Mouse (Mus musculus) midbrain, embryonic 14.5 days (tissue): ENCODE measurements at regions not wholly inside any gene's neighbourhood (a gene's known extent, or its start where the extent isn't known, plus 50 kb on each side); places are given as distances from the start of the nearest gene placed in this dataset.
"Not testable (repeated sequence)": the region's sequence is repeated elsewhere in the genome, so short reads cannot be mapped to it uniquely, and the experiment has no call there.

ENCODE experiments used
- ATAC-seq: fragments of 200-750 bp; cut with Nextera tagmentation; 2 replicates; pipeline ENCODE4 v1.8.0; 2017; ENCODE audit warnings: moderate number of reproducible peaks, moderate library complexity; ENCODE audit not compliant: low FRiP score, low TSS enrichment
- DNase-seq: peaks from one replicate; pipeline ENCODE4 v3.0.0-alpha.2; 2015
- H3K27ac ChIP-seq: fragments of 300-500 bp; sonication (generic); replicated peaks from 2 replicates; pipeline ENCODE4 v1.5.1; 2014; ENCODE audit warnings: mild to moderate bottlenecking, low read depth, low read length, moderate library complexity
- H3K27me3 ChIP-seq: fragments of 300-500 bp; sonication (generic); 2 replicates; pipeline ENCODE4 v1.6.1; 2014; ENCODE audit warnings: low read length, control low read depth, mixed read lengths; ENCODE audit not compliant: control insufficient read depth, insufficient read depth
- H3K36me3 ChIP-seq: fragments of 300-500 bp; sonication (generic); 2 replicates; pipeline ENCODE4 v1.6.1; 2014; ENCODE audit warnings: low read length, control low read depth; ENCODE audit not compliant: control insufficient read depth, insufficient read depth
- H3K4me1 ChIP-seq: fragments of 300-500 bp; sonication (generic); 2 replicates; pipeline ENCODE4 v1.6.1; 2014; ENCODE audit warnings: mild to moderate bottlenecking, antibody characterized with exemption, low read length, control low read depth; ENCODE audit not compliant: control insufficient read depth, insufficient read depth
- H3K4me2 ChIP-seq: fragments of 300-500 bp; sonication (generic); 2 replicates; pipeline ENCODE4 v1.6.1; 2014; ENCODE audit warnings: mild to moderate bottlenecking, low read length, moderate library complexity
- H3K4me3 ChIP-seq: fragments of 300-500 bp; sonication (generic); replicated peaks from 2 replicates; pipeline ENCODE4 v1.5.1; 2014; ENCODE audit warnings: low read depth, low read length
- H3K9ac ChIP-seq: fragments of 300-500 bp; sonication (generic); replicated peaks from 2 replicates; pipeline ENCODE4 v1.6.1; 2014; ENCODE audit warnings: mild to moderate bottlenecking, low read length, moderate library complexity
- H3K9me3 ChIP-seq: fragments of 300-500 bp; sonication (generic); 2 replicates; pipeline ENCODE4 v1.6.1; 2016; ENCODE audit warnings: low read length, control low read depth, mixed read lengths; ENCODE audit not compliant: control insufficient read depth
- WGBS: fragments of 180-500 bp; shearing (Covaris S2); extraction: QIAGEN DNeasy Blood & Tissue Kit; methylation state at CpG from one replicate; pipeline ENCODE4 v1.1.7; 2014; 5-methylcytosine and 5-hydroxymethylcytosine counted together

DNA sequence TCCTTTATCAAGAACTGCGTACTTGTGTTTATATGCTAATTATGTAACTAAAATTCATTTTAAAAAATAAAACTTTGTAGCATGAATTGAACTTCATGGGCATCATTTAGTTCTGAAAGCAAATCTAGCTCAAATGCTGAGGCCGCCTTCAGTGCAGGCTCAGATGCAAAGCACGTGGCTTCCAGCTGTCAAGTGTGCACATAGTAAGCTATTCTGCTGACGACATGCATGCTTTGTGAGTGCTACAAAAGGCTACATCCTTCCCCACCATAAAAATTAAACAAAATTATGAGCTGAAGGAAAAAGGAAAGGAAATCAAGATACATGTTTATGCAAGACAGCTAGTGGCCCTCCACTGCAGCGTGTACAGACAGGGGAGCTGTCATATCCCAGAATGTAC, 276.0 kb upstream of the Vstm2a start:
- no peaks in the 10 kb centered on the region for H3K9me3 ChIP-seq
- no peaks in the 10 kb centered on the region for H3K27me3 ChIP-seq
- H3K4me2 ChIP-seq: no peak overlapping the region
- no peaks in the 10 kb centered on the region for H3K4me1 ChIP-seq
- WGBS: 73% methylated on average over 5 of the region's 5 CpGs
- H3K27ac ChIP-seq: no peak overlapping the region
- no peak overlapping the region for H3K4me3 ChIP-seq
- DNase-seq: peak; percentile 4
- no peaks in the 10 kb centered on the region for H3K36me3 ChIP-seq
- H3K9ac ChIP-seq: no peak overlapping the region
- no peak for ATAC-seq

DNA sequence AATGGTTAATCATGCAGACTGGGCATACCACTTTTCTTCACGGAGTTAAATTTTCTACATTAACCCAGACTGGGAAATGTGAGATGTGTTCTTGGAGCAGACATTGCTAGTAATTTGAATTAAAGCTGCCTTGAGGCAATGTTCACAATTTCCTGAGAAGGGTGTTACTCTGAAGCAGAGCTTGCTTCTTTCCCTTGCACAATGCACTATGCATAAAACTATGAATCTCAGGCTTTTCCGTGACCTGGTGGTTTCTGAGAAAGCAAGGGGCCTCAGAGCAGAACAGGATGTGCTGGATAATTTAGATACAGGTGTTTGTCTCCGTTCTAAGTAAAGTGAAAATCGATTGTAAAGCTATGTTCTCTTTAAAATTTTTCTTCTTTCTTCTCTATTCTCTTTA, 273.0 kb upstream of the Vstm2a start:
- ATAC-seq: no peak
- H3K36me3 ChIP-seq: no peaks in the 10 kb centered on the region
- DNase-seq: peak; percentile 46

DNA sequence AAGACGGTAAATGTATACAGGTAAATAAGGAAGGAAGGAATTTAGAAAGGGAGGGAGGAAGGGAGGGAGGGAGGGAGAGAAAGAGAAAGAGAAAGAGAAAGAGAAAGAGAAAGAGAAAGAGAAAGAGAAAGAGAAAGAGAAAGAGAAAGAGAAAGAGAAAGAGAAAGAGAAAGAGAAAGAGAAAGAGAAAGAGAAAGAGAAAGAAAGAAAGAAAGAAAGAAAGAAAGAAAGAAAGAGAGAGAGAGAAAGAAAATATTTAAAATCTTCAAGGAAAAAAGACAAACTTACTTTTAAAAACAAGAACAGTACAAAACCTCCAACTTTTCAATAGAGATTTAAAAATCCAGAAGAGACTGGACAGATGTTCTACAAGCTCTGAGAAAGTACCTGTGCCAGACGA, 261.1 kb upstream of the Vstm2a start:
- H3K9ac ChIP-seq, H3K27ac ChIP-seq, H3K4me2 ChIP-seq, DNase-seq, H3K9me3 ChIP-seq, H3K36me3 ChIP-seq, H3K4me1 ChIP-seq, ATAC-seq, H3K4me3 ChIP-seq, H3K27me3 ChIP-seq: not testable (repeated sequence)
- 86% methylated on average over 2 of the region's 2 CpGs for WGBS

More for the DNA sequence above, 273.0 kb upstream of the Vstm2a start:
- Histone ChIP-seq H3K27me3 (no peaks in the 10 kb centered on the region), H3K27ac (no peak overlapping the region), H3K4me1 (no peaks in the 10 kb centered on the region), H3K4me3 (no peak overlapping the region), H3K9me3 (no peaks in the 10 kb centered on the region), H3K9ac (no peak overlapping the region), H3K4me2 (no peak overlapping the region)
- WGBS: 66% methylated on average over 4 of the region's 4 CpGs

DNA sequence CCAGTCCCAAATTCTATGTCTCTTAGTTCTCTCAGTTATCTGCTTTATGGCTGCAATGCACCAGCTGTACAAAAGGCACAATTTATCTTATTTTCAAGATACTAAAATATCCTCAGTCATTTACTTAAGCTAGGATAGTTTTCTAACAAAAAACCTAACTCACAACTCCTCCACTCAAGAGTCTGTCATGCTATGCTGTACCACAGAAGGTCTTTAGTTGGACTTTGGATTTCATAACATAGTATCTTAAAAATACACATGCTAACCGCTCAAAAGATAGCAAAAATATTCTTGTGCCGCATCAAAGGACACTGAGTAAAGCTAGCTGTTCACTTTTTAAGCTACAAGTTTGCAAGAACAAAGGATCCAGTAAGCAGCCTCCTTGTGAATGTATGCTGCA, 255.6 kb upstream of the Vstm2a start:
- ATAC-seq (no peak), DNase-seq (no peak)
- no peaks in the 10 kb centered on the region for H3K9me3 ChIP-seq
- H3K27me3 ChIP-seq: no peaks in the 10 kb centered on the region
- H3K27ac ChIP-seq: no peak overlapping the region
- H3K36me3 ChIP-seq: no peaks in the 10 kb centered on the region
- no peak overlapping the region for H3K9ac ChIP-seq
- WGBS: 90% methylated on average over 2 of the region's 2 CpGs
- no peaks in the 10 kb centered on the region for H3K4me1 ChIP-seq
- no peak overlapping the region for H3K4me3 ChIP-seq
- H3K4me2 ChIP-seq: no peak overlapping the region
